Mouse (Mus musculus) liver, adult (tissue): ENCODE results near the gene Slc20a1.

Experiments used
- GATA4 ChIP-seq: IDR thresholded peaks from 2 replicates; pipeline ENCODE4 v1.6.1; 2014; ENCODE audit warnings: mild to moderate bottlenecking, low read length; ENCODE audit not compliant: insufficient replicate concordance

The Slc20a1 gene

DNA sequence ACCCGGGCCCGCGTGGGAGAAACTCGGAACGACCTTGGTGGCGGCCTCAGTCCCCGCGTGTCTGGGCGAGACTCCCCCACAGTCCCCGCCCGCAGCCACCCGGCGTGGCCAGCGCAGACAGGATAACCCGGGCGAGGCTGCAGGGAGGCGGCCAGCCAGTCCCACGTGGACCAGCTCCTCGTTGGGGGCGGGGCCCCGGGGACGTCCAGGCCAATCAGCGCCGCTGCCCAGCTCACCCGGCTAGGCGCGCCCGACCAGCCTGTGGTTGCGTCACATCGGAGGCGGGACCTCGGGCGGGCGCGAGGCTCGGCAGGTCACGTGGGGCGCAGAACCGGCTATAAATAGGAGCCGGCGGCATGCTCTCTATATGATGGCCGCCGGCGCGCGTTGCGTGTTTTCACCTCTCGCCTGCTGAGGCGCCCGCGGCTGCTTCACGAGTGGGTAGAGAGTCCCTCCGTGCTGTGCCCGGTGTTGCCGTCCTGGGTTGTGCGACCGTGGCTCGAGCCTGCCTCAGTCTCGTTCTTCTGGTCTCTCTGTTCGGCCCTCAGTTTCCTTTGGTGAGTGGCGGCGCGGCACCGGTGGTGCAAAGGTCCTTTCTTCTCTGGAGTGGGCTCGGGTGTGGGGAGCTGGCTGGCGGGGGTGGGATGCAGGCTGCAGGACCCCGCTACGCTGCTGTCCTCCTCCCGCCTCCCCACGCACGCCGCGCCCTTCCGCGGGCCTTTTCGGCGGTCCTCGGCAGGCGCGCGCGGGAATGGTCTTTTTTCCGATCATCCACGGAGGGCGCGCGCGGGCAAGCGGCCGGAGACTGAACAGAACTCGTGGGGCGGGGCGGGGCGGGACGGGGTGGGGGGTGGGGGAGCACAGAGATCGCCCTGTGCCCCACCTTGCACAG, at the start of gene Slc20a1:
Gene Slc20a1 (plus strand): TSS at position 329 of the 892 bp plus-strand sequence.
- no peak for TF ChIP-seq GATA4

DNA sequence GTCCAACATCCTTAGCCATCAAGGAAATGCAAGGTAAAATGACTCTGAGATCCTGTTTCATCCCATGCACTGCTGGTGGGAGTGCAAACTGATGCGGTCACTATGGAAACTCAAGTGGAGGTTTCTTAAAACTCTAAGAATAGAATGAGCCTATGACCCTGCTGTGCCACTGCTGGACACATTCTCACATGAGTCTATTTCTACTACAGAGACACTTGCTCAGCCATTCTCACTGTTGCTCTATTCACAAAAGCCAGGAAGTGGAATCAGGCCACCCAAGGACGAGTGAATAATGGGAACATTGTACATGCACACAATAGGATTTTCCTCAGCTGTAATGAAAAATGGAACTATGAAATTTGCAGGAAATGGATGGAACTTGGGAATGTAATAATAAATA, 49.7 kb upstream of the Slc20a1 start:
- TF ChIP-seq GATA4 = no peak

DNA sequence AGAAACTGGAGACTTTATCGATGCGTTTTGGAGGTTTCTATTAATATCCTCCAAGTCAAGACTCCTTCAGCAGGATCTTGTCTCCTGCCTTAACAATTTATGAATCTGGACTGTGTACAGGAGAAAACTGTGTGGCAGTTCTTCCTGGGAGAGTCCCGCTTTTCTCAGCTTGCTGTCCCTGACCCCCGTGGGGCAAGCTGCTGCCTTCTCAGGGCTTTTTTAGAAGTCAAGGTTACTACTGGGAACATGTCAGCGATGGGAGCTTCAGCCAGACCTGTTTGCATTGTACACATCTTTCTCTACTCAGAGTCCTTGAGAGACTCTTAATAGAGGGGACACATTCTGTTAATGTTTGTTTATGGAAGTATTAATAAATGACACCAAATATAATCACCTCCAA, 48.2 kb upstream of the Slc20a1 start:
- no peak for TF ChIP-seq GATA4

DNA sequence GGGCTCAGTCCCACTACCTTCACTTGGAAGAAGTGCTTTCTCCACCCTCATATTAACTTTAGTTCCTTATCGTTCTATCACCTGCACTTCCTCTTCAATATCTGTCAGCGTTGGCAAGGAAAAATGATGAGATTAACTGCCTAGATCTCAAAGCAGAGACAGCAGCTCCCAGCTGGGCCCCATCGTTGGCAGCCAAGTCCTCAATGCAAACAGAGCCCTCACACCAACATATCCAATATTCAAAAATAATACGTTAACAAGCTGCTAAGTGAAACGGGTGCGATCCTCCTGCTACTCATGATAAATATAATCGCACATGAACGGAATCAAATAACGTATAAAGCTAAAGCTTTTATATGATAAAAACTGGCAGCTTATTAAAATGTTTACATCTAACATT, 47.5 kb upstream of the Slc20a1 start:
- TF ChIP-seq GATA4 = no peak

DNA sequence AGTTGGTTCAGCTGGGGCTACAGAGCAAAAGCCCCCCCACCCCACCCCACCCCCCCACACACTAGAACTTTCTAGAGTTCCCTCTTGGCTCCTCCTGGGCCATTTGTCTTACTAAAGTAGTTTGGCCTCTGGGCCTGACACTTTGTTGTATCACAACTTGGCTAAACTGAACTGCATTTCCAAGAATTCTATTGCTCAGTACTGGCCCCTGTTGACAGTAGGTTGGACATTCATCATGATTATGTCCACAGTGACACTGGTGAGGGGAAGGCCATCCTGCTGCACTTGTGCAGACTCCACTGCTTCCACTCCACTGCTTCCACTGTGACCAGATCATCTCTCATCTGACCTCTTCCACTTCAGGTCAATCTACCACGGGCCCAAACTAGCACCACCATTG, 45.8 kb upstream of the Slc20a1 start:
- TF ChIP-seq GATA4 = no peak

DNA sequence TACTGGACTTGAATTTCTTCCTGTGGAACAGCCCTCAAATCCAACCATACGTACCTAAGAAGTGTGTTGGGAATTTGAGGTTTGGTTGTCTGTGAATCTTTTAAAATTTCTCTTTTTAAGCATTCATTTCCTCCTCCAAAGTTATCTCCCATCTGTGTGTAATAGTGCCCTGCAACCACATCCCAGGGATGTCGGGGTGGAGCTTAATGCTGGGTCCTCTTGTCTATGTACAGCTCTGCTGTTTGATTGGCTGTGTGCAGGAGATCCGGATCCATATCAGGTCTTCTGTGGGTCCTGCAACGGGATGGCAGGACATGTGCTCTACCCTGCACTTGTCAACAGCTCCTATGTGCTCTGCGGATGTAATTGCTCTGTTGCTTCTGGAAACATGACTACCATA, 33.7 kb upstream of the Slc20a1 start:
- no peak for TF ChIP-seq GATA4

DNA sequence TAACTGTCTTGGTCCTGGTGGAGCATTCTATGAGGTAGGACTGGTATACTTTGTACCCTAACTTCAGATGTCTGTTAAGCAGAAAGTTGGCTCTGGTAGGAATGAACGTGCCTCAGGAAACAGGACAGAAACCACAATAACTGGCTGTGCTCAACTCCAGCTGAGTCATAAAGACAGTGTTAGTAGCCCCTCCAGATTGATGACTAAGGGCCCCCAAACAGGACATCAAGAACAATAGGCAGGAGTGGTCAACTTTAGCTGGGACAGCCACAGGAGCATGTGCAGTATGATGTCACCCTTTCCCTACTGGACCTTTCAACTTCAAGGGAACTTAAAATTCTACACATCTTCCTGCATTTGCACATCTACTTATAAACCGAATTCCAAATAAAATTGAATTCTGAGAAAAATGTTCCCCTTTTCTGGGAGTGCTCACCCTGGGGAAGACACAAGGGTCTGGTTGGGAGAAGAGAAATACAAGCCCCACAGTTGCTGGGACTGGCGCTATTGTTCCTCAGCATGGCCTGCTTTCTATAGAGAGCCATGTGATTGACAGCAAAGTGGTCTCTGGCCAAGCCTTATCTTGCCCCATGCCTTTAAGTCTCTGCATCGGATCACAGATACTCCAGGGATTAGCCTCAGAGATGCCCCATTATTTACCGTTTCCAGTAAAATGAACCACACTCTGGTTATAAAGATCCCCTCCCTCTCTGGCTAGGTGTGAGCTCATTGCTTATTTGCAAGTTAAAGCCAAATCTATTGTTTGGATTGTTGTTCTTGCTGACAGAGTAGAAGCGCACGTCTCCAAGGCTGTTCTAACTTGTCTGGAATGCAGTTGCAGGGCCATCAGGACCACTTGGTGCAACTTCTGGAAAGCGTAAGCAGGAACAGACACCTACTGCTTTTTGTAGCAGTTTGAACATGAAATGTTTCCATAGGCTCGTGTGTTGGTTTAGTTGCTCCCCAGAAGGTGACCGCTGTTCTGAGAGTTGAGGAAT, 31.8 kb upstream of the Slc20a1 start:
- no peak for TF ChIP-seq GATA4

DNA sequence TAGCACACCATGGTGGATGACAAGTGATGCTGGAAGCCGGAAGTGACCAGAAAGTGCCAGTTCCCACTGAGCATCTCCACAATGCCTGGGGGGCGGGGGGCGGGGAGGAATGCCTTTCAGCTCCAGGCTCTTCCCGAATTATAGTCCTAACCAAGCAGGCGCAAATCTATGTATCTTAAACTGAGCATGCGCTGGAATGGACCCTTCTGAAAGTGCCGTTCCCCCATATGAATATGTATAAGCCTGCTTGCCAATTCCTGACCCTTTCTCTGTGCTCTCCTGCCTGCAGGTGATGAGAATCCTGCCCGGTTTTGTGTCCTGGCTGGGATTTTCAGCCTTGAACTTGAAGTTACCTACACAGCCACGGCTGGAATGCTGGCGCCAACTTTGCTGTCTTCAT, 25.2 kb upstream of the Slc20a1 start:
- no peak for TF ChIP-seq GATA4

DNA sequence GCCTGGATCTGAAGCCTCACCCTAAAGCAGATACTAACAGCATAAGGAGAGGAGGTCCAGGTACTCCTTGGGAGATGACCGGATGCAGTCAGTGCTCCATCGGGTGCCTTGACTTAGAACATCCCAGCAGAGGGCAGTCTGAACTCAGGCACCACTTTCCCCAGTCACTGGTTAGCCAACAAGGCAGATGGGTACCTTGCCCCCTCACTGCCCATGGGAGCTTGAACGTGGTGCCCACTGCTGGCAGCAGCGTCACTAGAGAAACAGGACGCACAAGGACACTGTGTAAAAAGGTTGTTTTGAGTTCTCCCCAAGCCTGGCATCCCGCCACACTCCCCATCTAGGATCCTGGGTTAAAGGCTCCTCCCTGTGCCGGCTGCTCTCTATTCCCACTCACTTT, 24.1 kb upstream of the Slc20a1 start:
- TF ChIP-seq GATA4 = no peak

DNA sequence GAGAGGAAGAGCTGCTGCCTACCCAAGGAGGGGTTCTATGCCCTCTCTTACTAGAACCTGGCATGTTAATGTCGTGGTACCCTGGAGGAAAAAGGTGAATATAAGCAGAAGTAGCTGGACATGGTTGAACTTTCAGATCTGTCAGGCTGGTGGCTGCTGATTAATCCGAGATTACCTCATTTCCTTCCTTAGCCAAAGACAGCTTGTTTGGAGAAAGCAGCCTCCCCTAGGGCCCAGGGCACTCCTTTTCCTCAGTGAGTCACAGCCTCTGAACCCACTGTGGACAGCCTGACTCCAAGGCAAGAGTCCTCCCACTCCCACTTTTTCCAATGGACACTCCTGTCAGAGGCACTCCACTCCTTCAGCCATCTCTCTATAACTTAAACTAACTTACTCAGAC, 22.9 kb upstream of the Slc20a1 start:
- no peak for TF ChIP-seq GATA4

DNA sequence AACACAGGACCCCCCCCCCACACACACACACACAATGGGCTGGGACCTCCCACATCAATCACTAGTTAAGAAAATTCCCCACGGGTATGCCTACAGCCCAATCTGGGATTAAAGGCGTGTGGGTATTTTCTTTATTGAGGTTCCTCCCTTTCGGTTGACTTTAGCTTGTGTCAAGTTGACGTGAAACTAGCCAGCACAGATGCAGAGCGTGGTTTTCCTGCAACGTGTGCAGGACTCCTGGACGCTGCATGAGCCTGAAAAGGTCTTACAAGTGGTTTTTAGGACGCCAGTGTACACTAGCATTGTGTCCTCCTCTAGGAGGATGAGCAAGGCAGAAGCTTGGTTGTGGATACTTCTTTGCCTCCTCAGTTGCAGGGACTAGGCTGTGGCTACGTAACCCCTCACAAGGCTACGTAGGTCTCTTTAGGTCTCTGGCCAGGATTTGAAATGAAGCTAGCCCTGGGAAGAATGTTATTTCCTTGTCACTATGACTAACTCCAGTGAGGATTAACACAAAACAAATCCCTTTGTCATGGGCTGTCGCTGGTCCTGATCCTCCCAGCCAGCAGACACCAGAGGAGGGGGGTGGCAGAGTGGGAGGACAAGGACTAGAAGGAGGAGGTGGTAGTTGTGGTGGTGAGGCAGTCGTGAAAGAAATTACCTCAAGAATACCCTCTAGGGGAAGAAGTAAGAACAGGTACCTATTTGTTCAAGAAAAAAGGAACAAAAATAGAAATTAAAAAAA, 21.7 kb upstream of the Slc20a1 start:
- no peak for TF ChIP-seq GATA4

DNA sequence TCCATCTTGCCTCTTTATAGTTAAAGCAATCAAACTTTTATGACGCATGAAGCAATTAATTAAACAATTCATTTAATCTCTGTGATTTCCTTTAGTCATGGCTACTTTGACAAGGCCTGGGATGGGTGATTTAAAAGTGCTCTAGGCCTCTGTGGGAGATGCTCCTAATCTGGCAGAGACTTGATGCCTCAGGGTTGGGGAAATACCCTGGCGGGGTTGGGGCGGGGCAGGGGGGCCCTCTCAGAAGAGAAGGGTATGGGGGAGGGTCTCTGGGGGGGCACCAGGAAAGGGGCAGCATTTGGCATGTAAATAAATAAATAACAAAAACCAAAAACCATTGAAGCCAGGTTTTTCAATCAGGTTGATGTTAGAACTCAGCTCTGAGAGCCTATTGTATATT, 20.9 kb upstream of the Slc20a1 start:
- no peak for TF ChIP-seq GATA4

DNA sequence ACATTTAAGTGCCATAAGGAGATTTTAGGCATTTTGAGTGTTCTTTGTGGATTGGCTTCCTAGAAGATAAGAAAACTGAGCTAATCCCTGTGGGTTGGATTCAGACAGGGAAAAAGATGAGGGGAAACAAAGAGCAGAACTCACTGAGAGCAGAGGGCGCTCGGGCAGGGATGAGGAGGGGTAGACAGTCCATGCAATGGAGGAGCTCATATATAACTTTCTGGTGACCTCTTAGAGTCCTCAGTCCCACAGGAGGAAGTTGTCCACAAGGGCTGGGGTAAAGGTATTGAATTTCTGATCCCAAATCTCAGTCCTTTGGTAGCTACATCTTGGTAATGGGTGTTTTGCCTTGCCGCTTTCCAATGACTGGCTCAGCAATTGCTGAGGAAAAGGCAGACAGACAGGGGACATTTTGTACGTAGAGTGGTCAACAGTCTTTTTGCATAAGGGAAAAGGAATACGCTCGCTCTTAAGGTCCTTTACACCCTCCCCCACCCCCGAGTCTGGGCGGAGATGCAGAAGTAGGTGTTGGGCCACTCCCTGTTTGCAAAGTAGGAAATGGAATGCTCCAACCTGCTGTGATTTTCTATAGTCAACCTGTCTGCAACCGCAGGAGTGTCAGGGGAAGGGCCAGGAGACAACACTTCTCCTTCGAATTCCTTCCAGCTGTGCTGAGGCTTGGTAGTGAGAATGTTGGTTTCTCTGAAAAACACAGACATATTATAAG, 20.2 kb upstream of the Slc20a1 start:
- TF ChIP-seq GATA4 = no peak

DNA sequence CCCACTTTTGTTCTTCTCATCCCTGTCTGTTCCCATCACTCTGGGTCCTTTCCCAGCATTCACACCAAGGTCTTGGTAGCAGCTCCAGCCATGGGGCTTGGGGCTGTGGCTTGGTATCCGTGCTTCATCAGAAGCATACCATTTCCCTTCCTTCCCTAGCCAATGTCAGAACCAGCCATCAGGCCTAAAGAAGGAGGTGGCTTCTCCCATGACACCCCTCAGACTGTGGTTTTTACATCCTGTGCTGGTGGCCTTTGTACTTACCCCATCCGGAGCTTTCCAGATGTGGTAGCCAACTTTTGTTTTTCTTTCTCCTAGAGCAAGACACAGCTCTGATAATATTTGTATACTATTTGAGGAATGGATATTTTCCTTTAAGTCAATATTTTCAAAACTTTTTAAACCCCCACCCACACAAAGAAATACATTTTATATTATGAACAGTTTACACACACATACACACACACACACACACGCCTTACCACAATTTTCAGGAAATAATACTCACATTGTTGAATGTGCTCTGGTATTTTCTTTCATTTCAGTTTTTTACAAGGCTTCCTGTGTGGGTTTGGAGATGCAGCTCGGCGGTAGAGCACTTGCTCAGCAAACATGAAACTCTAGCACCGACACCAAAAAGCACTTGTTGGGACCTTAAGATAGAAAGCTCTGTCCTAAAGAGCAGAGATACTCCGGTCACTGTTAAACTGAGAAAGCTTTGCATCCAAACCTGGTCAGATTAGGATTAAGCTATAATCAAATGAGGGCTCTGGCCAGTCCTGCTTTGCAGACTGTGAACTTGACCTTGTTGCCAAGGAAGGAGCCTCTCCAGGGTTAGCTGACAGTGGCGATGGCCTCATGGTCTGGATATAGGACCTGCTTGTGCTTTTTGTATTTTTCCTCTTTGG, 18.4 kb upstream of the Slc20a1 start:
- no peak for TF ChIP-seq GATA4

DNA sequence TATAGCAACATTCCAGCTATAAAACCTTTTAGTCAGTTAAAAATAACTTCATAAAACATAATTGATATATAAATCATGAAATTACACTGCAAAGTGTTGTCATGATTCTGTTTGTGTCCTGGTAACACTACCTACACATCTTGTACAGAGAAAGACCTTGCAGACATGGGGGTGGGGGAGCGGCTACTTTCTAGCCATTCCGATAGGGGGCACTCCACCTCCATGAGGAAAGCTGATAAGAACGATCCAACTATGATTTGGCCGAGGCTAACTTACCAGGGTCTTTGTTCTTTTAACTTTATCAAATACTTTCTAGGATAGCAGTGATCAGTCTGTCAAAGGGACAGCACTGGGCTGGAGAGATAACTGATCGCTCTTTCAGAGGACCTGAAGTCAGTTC, 17.1 kb upstream of the Slc20a1 start:
- TF ChIP-seq GATA4 = no peak
